Mouse (Mus musculus): ENCODE measurements around the gene Kif5c.
A peak's percentile ranks its signal among the peaks of the same experiment; 100 is the strongest.

Kif5c gene

GRCm38 (mm10) chr2:49749730-49750576 lies 130.9 kb downstream of the Kif5c start:
- DNase-seq = no peak

GRCm38 (mm10) chr2:49751544-49752210 lies 132.6 kb downstream of the Kif5c start:
- no peak for DNase-seq

- DNase-seq = no peak
These were observed 133.1 kb downstream of the Kif5c start for GRCm38 (mm10) chr2:49752211-49752607.

- no peak for DNase-seq
These were observed 134.0 kb downstream of the Kif5c start for GRCm38 (mm10) chr2:49753062-49753461.

- no peak for DNase-seq
These were observed 136.0 kb downstream of the Kif5c start for GRCm38 (mm10) chr2:49755054-49755453.

- no peak for DNase-seq
These were observed 138.5 kb downstream of the Kif5c start for GRCm38 (mm10) chr2:49757616-49758015.

- DNase-seq = peak; percentile 62
These were observed 145.3 kb downstream of the Kif5c start for GRCm38 (mm10) chr2:49764331-49764946.

GRCm38 (mm10) chr2:49768916-49769315 lies 149.8 kb downstream of the Kif5c start:
- DNase-seq = no peak

GRCm38 (mm10) chr2:49770440-49770839 lies 151.3 kb downstream of the Kif5c start:
- DNase-seq = no peak

GRCm38 (mm10) chr2:49771172-49771571 lies 152.1 kb downstream of the Kif5c start:
- peak; percentile 19 for DNase-seq

GRCm38 (mm10) chr2:49773194-49773931 lies 154.3 kb downstream of the Kif5c start:
- DNase-seq = no peak

GRCm38 (mm10) chr2:49774180-49774579 lies 155.1 kb downstream of the Kif5c start:
- DNase-seq = no peak

- DNase-seq = no peak
These were observed 156.1 kb downstream of the Kif5c start for GRCm38 (mm10) chr2:49775187-49775586.

GRCm38 (mm10) chr2:49775735-49776134 lies 156.6 kb downstream of the Kif5c start:
- DNase-seq = no peak

- no peak for DNase-seq
These were observed 157.3 kb downstream of the Kif5c start for GRCm38 (mm10) chr2:49776407-49776806.

- peak; percentile 34 for DNase-seq
These were observed 168.4 kb downstream of the Kif5c start, which contains the start of gene Lypd6b for GRCm38 (mm10) chr2:49787376-49788050. TSS of gene Lypd6b (plus strand) at chr2:49787688.

- DNase-seq = no peak
These were observed 168.9 kb downstream of the Kif5c start for GRCm38 (mm10) chr2:49788051-49788418.

- no peak for DNase-seq
These were observed 169.5 kb downstream of the Kif5c start for GRCm38 (mm10) chr2:49788643-49789042.

GRCm38 (mm10) chr2:49789078-49789477 lies 170.0 kb downstream of the Kif5c start:
- no peak for DNase-seq

GRCm38 (mm10) chr2:49789504-49789903 lies 170.4 kb downstream of the Kif5c start:
- DNase-seq = no peak

- no peak for DNase-seq
These were observed 178.5 kb downstream of the Kif5c start for GRCm38 (mm10) chr2:49797444-49798143.

- DNase-seq = no peak
These were observed 185.3 kb downstream of the Kif5c start for GRCm38 (mm10) chr2:49804448-49804847.

All from lung, postnatal 14 days (tissue).